Mouse (Mus musculus): Measurements from ENCODE around the gene Slc4a1. TPM values are rescaled to one million over a fixed set of nuclear protein-coding genes. Genes with fewer than 3 reads are reported as not detected.

The Slc4a1 gene
- polyA plus RNA-seq, 2 experiments from 2014 or later = 2.9 TPM; not detected in 1

Other genes starting within 250 kb of the Slc4a1 start
- gene Nags, start 220.7 kb downstream of the Slc4a1 start, polyA plus RNA-seq (2017; shearing (Covaris generic)) = not detected
- 10 to 100 TPM; 13.5 to 15.4 TPM for gene Tmem101, start 209.8 kb downstream of the Slc4a1 start, polyA plus RNA-seq (2017; shearing (Covaris generic))
- gene Lsm12, start 180.9 kb downstream of the Slc4a1 start, polyA plus RNA-seq (2017; shearing (Covaris generic)) = 10 to 100 TPM; 44.8 to 78.5 TPM
- 10 to 100 TPM; 24.6 to 36.3 TPM for gene G6pc3, start 176.6 kb downstream of the Slc4a1 start, polyA plus RNA-seq (2017; shearing (Covaris generic))
- gene Hdac5, start 136.0 kb downstream of the Slc4a1 start, polyA plus RNA-seq (2017; shearing (Covaris generic)) = 1 to 10 TPM; 6.0 to 9.3 TPM
- 1 to 10 TPM; 2.0 to 3.8 TPM for gene BC030867, start 117.3 kb downstream of the Slc4a1 start, polyA plus RNA-seq (2017; shearing (Covaris generic))
- gene Asb16, start 97.5 kb downstream of the Slc4a1 start, polyA plus RNA-seq (2017; shearing (Covaris generic)) = not detected
- gene Tmub2, start 81.3 kb downstream of the Slc4a1 start, polyA plus RNA-seq (2017; shearing (Covaris generic)) = 10 to 100 TPM; 54.5 to 58.3 TPM
- 1 to 10 TPM; 7.5 to 8.3 TPM for gene Atxn7l3, start 69.6 kb downstream of the Slc4a1 start, polyA plus RNA-seq (2017; shearing (Covaris generic))
- 10 to 100 TPM; 37.4 to 49.6 TPM for gene Ubtf, start 46.5 kb downstream of the Slc4a1 start, polyA plus RNA-seq (2017; shearing (Covaris generic))
- gene Rundc3a, start 27.2 kb upstream of the Slc4a1 start, polyA plus RNA-seq (2017; shearing (Covaris generic)) = 1 to 10 TPM; 2.4 TPM
- gene Slc25a39, start 41.7 kb upstream of the Slc4a1 start, polyA plus RNA-seq (2017; shearing (Covaris generic)) = 10 to 100 TPM; 50.9 to 65.4 TPM
- 10 to 100 TPM; 23.7 to 30.3 TPM for gene Grn, start 64.1 kb upstream of the Slc4a1 start, polyA plus RNA-seq (2017; shearing (Covaris generic))
- gene Fam171a2, start 81.5 kb upstream of the Slc4a1 start, polyA plus RNA-seq (2017; shearing (Covaris generic)) = not detected
- gene Itga2b, start 103.9 kb upstream of the Slc4a1 start, polyA plus RNA-seq (2017; shearing (Covaris generic)) = under 1 TPM in 1 of 2 experiments, not detected in 1; 0.34 TPM
- gene Gpatch8, start 190.2 kb upstream of the Slc4a1 start, polyA plus RNA-seq (2017; shearing (Covaris generic)) = 10 to 100 TPM; 54.2 to 55.9 TPM
- gene Gm11627, start 213.3 kb upstream of the Slc4a1 start, polyA plus RNA-seq (2017; shearing (Covaris generic)) = not detected
- gene Fzd2, start 238.2 kb upstream of the Slc4a1 start, polyA plus RNA-seq (2017; shearing (Covaris generic)) = not detected

All from activated CD4-positive, CD25-positive, alpha-beta regulatory T cell, adult 4 months (primary cell).